Mouse (Mus musculus) thymus, postnatal 0 days (tissue): ENCODE results near the gene Tbc1d22a. TPM values are rescaled to one million over a fixed set of nuclear protein-coding genes. Genes with fewer than 3 reads are reported as not detected.
"Not testable (repeated sequence)": the region's sequence is repeated elsewhere in the genome, so short reads cannot be mapped to it uniquely, and the experiment has no call there.

Source experiments
- DNase-seq: peaks from one replicate; pipeline ENCODE4 v3.0.0-alpha.2; 2015; ENCODE audit warnings: low spot score
- polyA plus RNA-seq: library from polyadenylated mRNA; unstranded; fragments of >200 nt; fragmentation: Nextera tagmentation; extraction: Ambion mirVana; gene quantifications from 2 replicates; pipeline ENCODE4 v1.2.1, GENCODE M21; 2015

Tbc1d22a gene
- polyA plus RNA-seq, 1 experiment from 2014 or later: 21.0 TPM

DNA sequence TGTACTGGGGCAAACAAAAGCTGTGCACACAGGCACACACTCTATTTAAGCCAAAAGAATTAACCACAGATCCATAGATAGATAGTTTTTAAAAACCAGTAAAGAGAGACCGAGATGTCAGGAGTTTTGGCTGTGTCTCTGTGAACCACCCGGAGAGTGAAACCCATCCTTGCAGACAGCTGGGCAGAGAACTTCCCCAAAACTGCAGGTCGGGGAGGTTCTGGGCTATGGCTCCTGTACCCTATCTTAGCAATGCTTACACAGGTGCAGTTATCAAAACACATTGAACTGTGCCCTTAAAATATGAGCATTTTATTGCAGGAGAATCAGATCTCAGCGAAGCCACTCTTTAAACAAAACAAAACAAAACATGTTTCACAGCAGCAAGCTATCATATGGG lies 33.8 kb upstream of the Tbc1d22a start:
- peak; percentile 60 for DNase-seq

DNA sequence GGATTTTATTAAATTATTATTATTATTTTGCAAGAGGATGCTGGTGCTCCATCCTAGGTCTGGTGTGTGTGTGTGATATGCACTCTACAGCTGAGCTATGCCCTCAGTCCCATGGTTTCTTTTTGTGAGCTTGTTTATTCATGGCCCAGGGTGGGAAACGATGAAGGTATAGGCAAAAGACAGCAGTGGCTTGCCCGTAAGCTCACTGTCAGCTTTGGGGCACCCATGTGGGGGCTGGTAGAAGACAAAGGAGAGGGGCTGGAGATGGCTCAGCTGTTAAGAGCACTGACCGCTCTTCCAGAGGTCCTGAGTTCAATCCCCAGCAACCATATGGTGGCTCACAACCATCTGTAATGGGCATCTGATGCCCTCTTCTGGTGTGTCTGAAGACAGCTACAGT lies 32.9 kb upstream of the Tbc1d22a start:
- DNase-seq: not testable (repeated sequence)

DNA sequence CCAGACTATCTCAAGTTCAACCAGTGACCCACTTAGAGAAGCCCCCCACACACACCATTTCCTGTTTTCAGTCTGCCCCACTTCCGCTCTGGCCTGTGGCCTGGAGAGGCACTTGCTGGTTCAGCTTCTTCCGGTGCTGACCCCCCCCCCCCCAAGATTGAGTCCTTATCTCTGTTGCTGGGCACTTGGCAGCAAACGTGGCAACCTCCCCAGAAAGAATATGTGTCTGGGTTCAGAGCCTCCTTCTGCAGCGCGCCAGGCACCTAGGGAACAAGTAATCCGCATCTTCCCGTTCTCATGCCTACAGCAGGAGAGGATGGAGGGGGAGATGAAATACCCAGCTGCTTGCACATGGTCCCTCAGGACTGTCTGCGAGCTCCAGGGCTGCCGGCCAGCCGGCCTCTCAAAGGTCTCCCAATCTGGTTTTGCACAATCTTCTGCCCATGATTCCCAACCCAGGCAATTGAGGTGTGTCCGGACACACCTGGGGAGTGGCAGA lies 32.3 kb upstream of the Tbc1d22a start:
- peak; percentile 85 for DNase-seq

DNA sequence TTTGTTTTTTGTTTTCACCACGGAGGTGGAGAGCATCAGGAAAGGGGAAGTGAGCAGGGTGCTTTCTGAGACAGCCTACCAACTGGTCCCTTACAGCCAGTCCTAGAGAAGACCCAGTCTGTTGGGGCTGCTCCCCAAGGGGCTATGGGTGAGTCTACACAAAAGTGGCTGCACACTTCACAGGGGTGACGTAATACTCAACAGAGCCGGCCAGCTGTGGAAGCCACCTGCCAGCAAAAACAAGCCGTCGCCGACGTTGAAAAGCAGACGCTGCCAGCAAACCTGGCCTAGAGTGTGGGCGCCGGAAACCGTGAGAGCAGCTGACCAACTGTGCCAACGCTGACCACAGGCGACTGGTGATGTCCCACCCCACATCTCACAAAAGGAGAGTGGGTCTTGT lies 31.6 kb upstream of the Tbc1d22a start:
- DNase-seq: peak; percentile 92

DNA sequence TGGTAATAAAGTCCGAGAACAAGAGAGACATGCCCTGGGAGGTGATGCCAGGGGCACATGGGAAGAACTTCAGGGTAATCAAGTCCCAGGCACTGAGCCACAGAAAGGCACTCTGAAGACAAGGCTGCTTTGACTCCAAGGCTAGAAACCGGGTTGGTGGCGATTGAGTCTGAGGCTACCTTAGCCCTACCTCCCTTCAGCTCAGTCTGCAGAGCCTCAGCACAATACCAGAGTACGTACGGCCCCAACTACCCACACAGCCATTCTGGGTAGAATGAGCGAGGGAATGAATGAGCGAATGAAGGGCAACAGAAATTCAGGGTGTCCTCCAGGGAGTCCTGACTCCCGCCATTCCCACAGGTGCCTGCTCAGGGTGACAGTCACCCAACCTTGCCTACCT lies 30.8 kb upstream of the Tbc1d22a start:
- DNase-seq: peak; percentile 64

DNA sequence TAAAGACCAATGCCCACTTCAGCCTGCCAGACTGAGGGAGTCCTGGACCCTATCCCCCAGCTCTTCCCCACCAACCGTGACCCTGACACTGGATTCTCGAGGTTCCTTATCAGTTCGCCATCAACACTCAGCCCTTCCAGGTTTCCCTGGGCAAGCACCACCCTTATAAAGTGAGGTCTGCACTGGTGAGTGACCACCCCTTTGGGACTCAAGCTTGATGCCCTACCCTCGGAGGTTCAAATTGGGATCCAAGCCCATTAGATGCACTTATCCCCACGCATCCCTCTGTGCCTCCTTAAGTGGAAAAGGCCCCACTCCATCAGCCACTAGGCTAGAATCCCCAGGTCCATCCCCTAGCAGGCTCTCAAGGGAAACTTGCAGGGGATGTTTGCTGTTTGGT lies 30.2 kb upstream of the Tbc1d22a start:
- no peak for DNase-seq

DNA sequence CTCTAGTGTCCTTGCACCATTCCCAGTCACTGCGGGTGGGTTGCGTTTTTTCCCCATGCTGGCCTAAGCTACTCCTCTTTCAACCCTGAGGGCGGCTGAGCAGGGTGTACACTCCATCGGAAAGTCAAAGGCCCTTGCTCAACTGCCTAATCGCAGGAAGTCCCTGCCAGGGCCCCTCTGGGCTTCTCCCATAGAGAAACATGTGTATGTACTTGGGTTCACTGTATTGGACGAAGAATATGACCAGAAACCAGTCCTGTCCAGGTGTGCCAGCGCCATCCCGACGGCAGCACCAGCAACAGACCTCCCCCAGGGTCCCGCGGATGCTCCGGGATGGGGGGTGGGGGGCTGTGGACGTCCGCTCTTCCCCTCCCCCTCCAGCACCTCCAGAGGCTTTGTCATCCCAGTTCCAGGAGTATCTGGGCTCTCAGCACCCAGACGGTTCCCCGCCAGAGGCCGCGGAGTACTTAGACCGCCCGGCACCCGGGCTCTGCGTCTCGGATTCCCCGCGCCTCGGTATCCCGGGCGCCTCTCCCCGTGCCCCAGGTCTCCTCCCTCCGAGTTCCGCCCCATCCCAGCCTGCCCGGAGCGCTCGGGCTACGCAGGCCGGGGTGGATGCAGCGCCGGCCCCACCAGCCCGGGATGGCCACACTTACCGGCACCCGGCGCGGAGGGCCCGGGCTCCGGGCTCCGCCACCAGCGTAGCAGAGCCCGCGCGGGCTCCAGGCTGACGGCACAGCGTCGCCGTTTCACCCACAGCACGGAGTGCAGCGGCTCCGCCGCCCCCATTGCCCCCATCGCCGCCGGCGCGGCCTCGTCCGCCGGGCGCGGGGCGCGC lies 29.2 kb upstream of the Tbc1d22a start:
- DNase-seq: peak; percentile 56

DNA sequence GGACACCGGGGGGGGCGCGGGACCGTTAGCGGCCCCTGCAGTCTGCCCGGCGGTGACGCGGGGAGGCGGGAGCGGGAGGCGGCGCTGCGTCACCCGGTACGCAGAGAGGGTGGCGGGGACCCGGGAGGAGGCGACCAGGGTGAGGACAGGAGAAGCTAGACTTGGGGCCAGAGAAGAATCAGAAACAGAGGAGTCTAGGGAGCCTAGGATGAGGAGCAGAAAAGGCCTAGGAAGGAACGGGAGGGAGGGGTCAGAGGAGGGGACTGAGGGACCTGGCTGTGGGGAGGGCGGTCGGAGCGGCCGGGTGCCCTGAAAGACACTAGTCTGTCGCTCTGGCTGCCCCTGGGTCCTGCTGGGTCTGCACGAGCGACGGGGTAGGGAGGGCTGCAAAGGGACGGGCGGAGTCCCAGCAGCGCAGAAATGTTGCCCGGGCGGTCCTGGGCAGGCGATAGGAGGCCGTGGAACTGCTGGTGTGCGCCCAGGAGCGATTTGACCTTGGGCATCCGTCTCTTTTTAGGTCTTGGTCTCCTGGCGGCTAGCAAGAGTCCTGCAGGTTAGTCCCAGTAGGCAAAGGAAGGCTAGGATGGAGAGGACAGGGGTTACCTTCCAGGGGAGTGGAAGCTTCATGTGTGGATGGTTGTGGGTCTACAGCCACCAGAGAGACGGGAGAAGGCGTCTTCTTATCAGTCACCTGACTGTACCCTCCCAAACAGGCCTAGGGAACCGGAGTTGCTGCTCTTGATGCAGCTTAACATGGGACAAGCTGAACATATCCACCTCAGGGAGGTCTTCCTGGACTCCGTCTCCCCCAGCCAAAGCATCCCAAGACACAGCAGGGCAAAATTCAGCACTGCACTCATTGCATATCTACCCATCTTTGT lies 28.3 kb upstream of the Tbc1d22a start, which contains the start of gene Cerk:
Cerk (minus strand) TSS at position 453 of the 881 bp plus-strand sequence.
- peak; percentile 71 for DNase-seq

DNA sequence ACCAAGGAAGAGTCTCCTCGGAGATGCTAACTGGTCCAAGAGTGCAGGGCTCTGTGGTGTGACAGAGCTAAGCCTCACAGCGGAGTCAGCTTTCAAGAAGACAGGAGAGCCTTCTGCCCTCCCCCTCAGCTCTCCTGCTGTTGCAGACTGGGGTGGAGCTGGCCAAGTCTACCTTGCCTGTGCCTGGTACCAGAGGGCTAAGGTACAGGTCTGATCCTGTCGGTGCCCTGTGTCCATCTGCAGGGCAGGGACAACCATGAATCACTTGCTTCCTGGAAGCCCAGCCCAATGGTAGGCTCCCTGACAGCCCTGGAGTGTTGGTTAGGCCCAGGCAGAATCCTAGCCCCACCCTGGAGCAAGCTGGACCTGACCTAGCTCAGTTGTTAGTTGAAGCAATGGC lies 27.6 kb upstream of the Tbc1d22a start:
- no peak for DNase-seq

DNA sequence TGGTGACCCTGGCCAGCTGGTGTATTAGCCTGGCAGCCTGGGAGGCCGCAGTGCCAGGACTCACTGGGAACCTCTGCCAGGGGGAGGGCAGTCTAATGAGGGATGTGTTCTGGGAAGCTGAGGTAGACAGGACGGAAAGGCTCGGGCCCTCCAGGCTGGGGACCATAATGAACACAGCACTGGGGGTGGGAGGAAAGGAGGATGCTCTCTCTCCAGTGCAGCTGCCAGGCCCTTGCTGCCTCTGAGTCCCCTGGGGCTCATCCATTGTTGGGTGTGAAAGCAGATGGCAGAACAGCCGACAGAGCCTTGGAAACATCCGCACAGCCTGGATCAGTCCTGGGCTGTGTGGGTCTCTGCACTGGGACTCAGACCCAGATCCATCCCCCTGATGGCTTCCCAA lies 26.1 kb upstream of the Tbc1d22a start:
- DNase-seq: no peak

DNA sequence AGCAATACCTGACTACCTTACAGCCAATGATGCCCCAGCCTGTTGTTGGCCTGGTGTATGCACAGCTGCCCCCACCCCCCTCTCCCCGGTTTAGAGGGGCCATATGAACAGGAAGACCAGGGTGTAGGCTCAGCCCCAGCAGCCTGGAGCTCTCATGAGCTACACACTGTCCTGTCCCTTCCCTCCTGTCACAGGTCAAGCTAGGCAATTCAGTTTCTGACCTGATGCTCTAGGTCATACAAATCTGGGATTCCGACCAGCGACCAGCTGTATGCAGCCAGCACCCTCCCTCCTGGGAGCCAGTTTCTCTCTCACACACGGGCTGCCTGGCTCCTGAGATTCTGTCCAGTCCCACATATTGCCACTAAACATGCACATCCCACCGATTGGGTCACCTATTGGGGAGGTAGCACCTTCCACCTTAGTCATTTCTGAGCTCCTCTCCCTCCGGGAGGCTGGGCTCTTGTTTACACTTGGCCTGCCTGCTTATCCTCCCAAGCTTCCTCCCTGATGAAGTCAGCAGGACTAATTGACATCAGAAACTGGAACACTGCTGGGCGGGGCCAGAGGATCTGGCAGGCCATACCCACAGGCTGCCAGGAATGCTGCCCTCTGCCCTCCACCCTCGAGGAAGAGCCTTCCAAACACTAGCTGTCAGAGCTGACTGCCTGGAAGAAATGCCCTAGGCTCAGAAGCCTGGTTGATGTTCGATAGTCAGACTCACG lies 25.4 kb upstream of the Tbc1d22a start:
- no peak for DNase-seq

DNA sequence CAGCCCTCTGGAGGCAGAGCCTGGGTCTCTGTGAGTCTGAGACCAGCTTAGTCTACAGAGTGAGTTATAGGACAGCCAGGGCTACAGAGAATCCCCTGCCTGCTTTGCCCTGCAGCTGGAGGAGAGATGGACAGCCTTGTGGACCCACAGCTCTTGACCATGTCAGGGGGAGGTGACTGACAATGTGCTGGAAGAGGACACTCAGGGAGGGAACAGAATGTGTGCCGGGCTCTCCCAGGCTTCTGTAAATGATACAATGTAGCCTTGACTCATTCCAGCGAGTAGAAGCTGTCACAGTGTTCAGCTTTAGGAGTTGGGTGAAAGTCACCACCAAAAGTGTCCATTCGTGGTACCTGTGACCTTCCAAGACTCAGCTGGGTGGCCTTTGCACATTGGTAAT lies 23.9 kb upstream of the Tbc1d22a start:
- DNase-seq: no peak

DNA sequence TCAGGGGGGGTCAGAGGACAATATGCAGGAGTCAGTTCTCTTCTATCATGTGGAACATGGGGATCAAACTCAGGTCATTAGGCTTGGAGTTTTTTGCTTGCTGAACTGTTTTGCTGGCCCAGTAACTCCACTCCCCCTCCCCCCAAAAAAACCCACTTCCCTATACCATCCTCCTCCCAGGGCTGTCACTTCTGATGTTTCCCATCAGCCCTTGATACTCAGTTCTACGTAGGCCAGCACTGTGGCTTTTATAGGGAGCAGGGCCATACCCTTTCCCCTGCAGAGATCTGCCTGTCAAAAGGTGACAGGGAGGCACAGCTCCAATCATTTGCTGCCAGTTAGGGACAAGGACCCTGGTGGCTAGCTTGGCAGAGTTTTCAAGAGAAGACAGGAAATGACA lies 22.8 kb upstream of the Tbc1d22a start:
- no peak for DNase-seq

DNA sequence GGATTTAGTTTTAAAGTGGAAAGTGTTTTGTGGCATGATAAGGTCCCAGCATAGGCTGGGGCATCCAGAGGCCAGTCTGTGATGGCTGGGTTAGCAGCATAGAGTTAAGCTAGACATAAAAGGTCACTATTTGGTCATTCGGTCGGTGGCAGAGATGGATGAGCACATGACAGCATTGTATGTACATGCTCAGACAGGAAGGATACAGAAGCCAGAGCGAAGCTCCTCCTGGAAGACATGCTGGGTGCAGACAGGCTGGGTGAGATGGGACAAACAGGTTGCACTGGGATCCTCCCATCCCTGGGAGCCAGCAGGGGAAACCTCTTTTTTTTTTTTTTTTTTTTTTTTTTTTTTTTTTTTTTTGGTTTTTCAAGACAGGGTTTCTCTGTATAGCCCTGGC lies 22.3 kb upstream of the Tbc1d22a start:
- no peak for DNase-seq

DNA sequence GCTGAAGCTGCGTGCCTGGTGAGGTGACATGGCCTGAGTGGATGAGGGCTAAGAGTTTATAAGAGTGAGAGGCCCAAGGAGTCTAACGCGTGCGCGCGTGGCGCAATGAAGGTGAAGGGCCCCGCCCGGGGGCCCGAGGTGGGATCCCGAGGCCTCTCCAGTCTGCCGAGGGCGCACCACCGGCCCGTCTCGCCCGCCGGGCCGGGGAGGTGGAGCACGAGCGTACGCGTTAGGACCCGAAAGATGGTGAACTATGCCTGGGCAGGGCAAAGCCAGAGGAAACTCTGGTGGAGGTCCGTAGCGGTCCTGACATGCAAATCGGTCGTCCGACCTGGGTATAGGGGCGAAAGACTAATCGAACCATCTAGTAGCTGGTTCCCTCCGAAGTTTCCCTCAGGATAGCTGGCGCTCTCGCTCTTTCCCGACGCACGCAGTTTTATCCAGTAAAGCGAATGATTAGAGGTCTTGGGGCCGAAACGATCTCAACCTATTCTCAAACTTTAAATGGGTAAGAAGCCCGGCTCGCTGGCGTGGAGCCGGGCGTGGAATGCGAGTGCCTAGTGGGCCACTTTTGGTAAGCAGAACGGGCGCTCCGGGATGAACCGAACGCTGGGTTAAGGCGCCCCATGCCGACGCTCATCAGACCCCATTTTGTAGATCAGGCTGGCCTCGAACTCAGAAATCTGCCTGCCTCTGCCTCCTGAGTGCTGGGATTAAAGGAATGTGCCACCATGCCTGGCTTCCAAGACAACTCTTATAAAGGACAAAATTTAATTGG lies 19.4 kb upstream of the Tbc1d22a start:
- not testable (repeated sequence) for DNase-seq

DNA sequence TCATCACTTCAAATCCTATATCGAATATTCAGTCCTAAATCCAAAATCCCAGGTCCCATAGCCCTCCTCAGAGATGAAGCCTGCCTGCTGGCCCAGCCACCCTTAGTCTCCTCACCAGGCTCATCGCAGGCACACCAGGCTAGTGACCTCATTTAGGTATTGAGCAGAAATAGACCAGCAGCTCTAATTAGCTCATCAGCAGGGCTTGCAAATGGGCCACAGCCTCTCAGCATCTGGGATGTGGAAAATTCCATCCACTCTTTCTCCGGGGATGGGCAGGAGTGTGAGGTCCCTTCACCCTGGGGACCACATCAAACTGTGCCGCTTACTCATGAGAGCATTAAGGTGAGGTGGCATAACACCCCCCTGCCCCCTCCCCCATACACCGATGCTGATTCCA lies 15.2 kb upstream of the Tbc1d22a start:
- DNase-seq: no peak

DNA sequence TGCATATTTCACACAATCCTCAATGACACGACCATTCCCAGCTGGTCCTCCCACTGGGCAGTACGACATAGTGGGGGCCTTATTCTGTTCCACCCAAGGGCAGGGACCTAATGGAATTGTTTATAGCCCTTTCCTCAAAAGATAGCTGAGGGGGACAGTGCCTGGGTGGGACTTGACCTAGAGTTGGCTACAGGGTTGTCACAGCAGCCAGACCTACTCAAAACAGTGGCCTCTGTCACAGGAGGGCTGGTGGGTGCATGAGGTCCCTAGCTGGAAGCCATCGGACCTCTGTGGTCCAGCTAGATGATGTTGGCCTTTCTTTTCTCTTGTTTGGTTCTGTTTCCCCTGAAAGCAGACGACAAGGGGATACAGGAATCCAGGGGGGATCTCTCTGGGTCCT lies 14.8 kb upstream of the Tbc1d22a start:
- no peak for DNase-seq

DNA sequence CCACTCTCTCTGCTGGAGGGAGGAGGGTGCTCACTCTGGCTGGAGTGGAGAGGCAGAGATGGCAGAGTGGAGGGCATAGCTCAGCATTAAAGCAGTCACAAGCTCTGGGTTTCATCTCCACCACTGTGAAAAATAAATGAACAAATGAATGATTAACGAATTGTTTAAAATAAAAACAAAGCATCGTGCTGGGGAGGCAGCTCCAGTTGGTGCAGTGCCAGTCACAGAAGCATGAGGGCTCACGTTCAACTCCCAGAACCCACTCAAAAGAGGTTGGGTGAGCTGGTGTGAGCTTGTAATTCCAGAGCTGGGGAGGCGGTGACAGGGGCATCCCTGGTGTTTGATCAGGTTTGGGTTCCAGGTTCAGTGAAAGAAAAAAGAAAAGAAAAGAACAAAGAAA lies 14.1 kb upstream of the Tbc1d22a start:
- DNase-seq: no peak

DNA sequence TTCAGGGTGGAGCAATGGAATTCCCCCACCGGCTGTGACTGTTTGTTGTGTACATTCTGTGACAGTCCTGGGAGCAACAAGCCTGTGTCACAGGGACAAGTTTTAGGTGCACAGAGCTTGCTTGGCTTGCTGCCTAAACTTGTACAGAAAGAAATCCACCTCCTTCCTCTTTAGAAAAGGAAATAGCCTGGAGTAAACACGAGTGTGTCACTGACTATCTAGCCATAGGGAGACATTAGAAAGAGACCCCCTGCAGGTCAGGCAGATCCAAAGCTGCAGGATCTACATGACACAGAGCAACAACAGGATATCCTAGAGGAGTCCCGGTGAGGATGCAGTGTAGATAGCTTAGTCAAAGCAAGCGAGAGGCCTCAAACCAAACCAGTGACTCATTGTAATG lies 13.2 kb upstream of the Tbc1d22a start:
- no peak for DNase-seq

DNA sequence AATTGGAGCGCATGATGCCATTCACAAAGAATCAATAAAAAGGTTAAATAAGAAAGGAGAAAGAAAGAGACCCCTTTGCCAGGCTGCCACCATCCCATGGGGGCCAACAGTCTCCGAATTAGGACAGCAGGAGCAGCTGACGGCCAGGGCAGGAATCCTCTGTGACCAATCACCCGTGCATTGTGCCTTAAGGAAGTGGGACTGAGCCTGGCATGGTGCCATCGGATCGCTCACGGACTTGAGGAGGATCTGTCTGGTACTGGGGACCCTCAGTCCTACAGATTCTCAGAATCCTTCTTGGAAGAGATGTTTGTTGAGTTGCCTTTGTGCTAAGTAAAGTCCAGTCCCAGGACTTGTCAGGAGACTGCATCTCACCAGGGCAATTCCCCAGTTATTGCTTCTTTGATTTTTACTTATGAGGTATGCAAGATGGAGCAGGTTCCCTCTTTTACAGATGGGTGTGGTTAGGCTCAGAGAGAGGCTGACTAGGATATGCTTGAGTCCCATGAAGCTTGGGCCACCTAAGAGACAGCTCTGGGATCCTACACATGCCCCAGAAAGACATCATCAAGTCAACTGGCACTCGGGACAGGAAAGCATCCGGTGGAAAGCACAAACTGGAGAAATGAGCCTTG lies 12.4 kb upstream of the Tbc1d22a start:
- no peak for DNase-seq
